Mouse (Mus musculus) MEL (cell line): Measurements from ENCODE around the gene Clint1. TPM values are rescaled to one million over a fixed set of nuclear protein-coding genes. Genes with fewer than 3 reads are reported as not detected.

Experiments used
- DNase-seq: peaks from one replicate; pipeline ENCODE4 v3.0.0; 2011; ENCODE audit warnings: low read depth, low spot score
- H3K27ac ChIP-seq: 2 replicates; pipeline ENCODE4 v1.5.1; 2012; ENCODE audit warnings: low read depth, mild to moderate bottlenecking, control low read depth, low read length, moderate library complexity; ENCODE audit not compliant: control insufficient read depth
- H3K27me3 ChIP-seq, 2 experiments: fragments of 150-350 bp in 1 of 2; sonication (generic) in 1 of 2; 2 replicates each; pipeline ENCODE4 v1.6.1; 2012; ENCODE audit warnings: low read length in 2 of 2, mild to moderate bottlenecking in 2 of 2, improper control_type of control experiment in 1 of 2, moderate library complexity in 1 of 2; ENCODE audit not compliant: insufficient read depth in 2 of 2, control insufficient read depth in 1 of 2
- H3K36me3 ChIP-seq, 2 experiments: 2 replicates each; pipeline ENCODE4 v1.6.1; 2012 to 2014; ENCODE audit warnings: low read length in 2 of 2, improper control_type of control experiment in 1 of 2, inconsistent platforms in 1 of 2, mild to moderate bottlenecking in 1 of 2; ENCODE audit not compliant: insufficient read depth in 2 of 2, control insufficient read depth in 1 of 2
- H3K4me1 ChIP-seq, 2 experiments: fragments of 150-350 bp in 1 of 2; sonication (generic) in 1 of 2; 2 replicates each; pipeline ENCODE4 v1.6.1; 2012; ENCODE audit warnings: low read length in 2 of 2, improper control_type of control experiment in 1 of 2, mild to moderate bottlenecking in 1 of 2; ENCODE audit not compliant: insufficient read depth in 2 of 2, control insufficient read depth in 1 of 2
- H3K4me3 ChIP-seq, 2 experiments: fragments of 150-350 bp in 1 of 2; sonication (generic) in 1 of 2; 2 replicates each; pipeline ENCODE4 v1.5.1; 2012; ENCODE audit warnings: low read depth in 2 of 2, low read length in 2 of 2, mild to moderate bottlenecking in 2 of 2, moderate library complexity in 2 of 2, control low read depth in 1 of 2, improper control_type of control experiment in 1 of 2; ENCODE audit not compliant: control insufficient read depth in 1 of 2, insufficient read depth in 1 of 2
- H3K79me2 ChIP-seq: 2 replicates; pipeline ENCODE4 v1.6.1; 2012; ENCODE audit warnings: mild to moderate bottlenecking, low read length, moderate library complexity; ENCODE audit not compliant: control insufficient read depth, poor library complexity, insufficient read depth
- H3K9ac ChIP-seq: 2 replicates; pipeline ENCODE4 v1.6.1; 2012; ENCODE audit warnings: low read depth, mild to moderate bottlenecking, control low read depth, low read length, moderate library complexity; ENCODE audit not compliant: control insufficient read depth, poor library complexity, severe bottlenecking
- H3K9me3 ChIP-seq: fragments of 150-350 bp; sonication (generic); replicated peaks from 2 replicates; pipeline ENCODE4 v1.6.1; 2012; ENCODE audit warnings: mild to moderate bottlenecking, low read length, improper control_type of control experiment, moderate library complexity; ENCODE audit not compliant: insufficient read depth
- BHLHE40 ChIP-seq: IDR thresholded peaks from 2 replicates; pipeline ENCODE4 v1.6.1; 2012; ENCODE audit warnings: low read depth, mild to moderate bottlenecking, inconsistent platforms, low read length, improper control_type of control experiment, borderline replicate concordance
- CHD2 ChIP-seq: IDR thresholded peaks from 2 replicates; pipeline ENCODE4 v1.6.1; 2011; ENCODE audit warnings: low read length, improper control_type of control experiment
- E2F4 ChIP-seq: IDR thresholded peaks from 2 replicates; pipeline ENCODE4 v1.6.1; 2011; ENCODE audit warnings: low read depth, low read length, improper control_type of control experiment, borderline replicate concordance
- ELF1 ChIP-seq: IDR thresholded peaks from 2 replicates; pipeline ENCODE4 v1.6.1; 2014; ENCODE audit warnings: low read depth, mild to moderate bottlenecking, inconsistent platforms, low read length, improper control_type of control experiment, moderate library complexity
- EP300 ChIP-seq, 2 experiments: IDR thresholded peaks; 2 replicates each; pipeline ENCODE4 v1.6.1; 2011; ENCODE audit warnings: improper control_type of control experiment in 2 of 2, low read length in 2 of 2, low read depth in 1 of 2, mild to moderate bottlenecking in 1 of 2
- GATA1 ChIP-seq: IDR thresholded peaks from 2 replicates; pipeline ENCODE4 v1.6.1; 2011; ENCODE audit warnings: low read depth, low read length, improper control_type of control experiment
- HCFC1 ChIP-seq: IDR thresholded peaks from 2 replicates; pipeline ENCODE4 v1.6.1; 2012; ENCODE audit warnings: low read depth, mild to moderate bottlenecking, inconsistent platforms, low read length, improper control_type of control experiment, moderate library complexity
- KAT2A ChIP-seq: conservative IDR thresholded peaks from 2 replicates; pipeline ENCODE4 v1.6.1; 2012; ENCODE audit warnings: low read depth, low read length, improper control_type of control experiment, inconsistent platforms
- MAX ChIP-seq: IDR thresholded peaks from 2 replicates; pipeline ENCODE4 v1.6.1; 2011; ENCODE audit warnings: low read length, improper control_type of control experiment
- MAZ ChIP-seq: IDR thresholded peaks from 2 replicates; pipeline ENCODE4 v1.6.1; 2012; ENCODE audit warnings: low read depth, mild to moderate bottlenecking, inconsistent platforms, low read length, improper control_type of control experiment
- MEF2A ChIP-seq: IDR thresholded peaks from 2 replicates; pipeline ENCODE4 v1.6.1; 2014; ENCODE audit warnings: low read depth, mild to moderate bottlenecking, inconsistent platforms, low read length, improper control_type of control experiment; ENCODE audit not compliant: poor library complexity, insufficient replicate concordance, severe bottlenecking; ENCODE audit errors: extremely low read depth
- MYB ChIP-seq: IDR thresholded peaks from 2 replicates; pipeline ENCODE4 v1.6.1; 2011; ENCODE audit warnings: mild to moderate bottlenecking, low read depth, low read length, improper control_type of control experiment
- MYC ChIP-seq: IDR thresholded peaks from 2 replicates; pipeline ENCODE4 v1.6.1; 2011; ENCODE audit warnings: low read depth, mild to moderate bottlenecking, low read length, improper control_type of control experiment, moderate library complexity
- NELFE ChIP-seq: IDR thresholded peaks from 2 replicates; pipeline ENCODE4 v1.6.1; 2011; ENCODE audit warnings: low read depth, low read length, improper control_type of control experiment
- POLR2A ChIP-seq, 2 experiments: IDR thresholded peaks; 2 replicates each; pipeline ENCODE4 v1.6.1; 2011 to 2012; ENCODE audit warnings: low read length in 2 of 2, mild to moderate bottlenecking in 2 of 2, control low read depth in 1 of 2, improper control_type of control experiment in 1 of 2, low read depth in 1 of 2, moderate library complexity in 1 of 2; ENCODE audit not compliant: control insufficient read depth in 1 of 2, insufficient read depth in 1 of 2, poor library complexity in 1 of 2
- POLR2AphosphoS2 ChIP-seq: IDR thresholded peaks from 2 replicates; pipeline ENCODE4 v1.6.1; 2011; ENCODE audit warnings: low read length, improper control_type of control experiment
- RCOR1 ChIP-seq: IDR thresholded peaks from 2 replicates; pipeline ENCODE4 v1.6.1; 2012; ENCODE audit warnings: low read depth, mild to moderate bottlenecking, inconsistent platforms, low read length, improper control_type of control experiment
- SIN3A ChIP-seq: IDR thresholded peaks from 2 replicates; pipeline ENCODE4 v1.6.1; 2012; ENCODE audit warnings: low read length, improper control_type of control experiment, inconsistent platforms
- SMC3 ChIP-seq: IDR thresholded peaks from 2 replicates; pipeline ENCODE4 v1.6.1; 2011; ENCODE audit warnings: low read depth, low read length, improper control_type of control experiment
- TAL1 ChIP-seq: IDR thresholded peaks from 2 replicates; pipeline ENCODE4 v1.6.1; 2012; ENCODE audit warnings: mild to moderate bottlenecking, inconsistent platforms, low read length, moderate library complexity, mixed read lengths
- TBP ChIP-seq: IDR thresholded peaks from 2 replicates; pipeline ENCODE4 v1.8.0; 2011; ENCODE audit warnings: low read depth, low read length, improper control_type of control experiment
- TCF12 ChIP-seq: IDR thresholded peaks from 2 replicates; pipeline ENCODE4 v1.6.1; 2014; ENCODE audit warnings: low read depth, mild to moderate bottlenecking, inconsistent platforms, low read length, improper control_type of control experiment, moderate library complexity
- UBTF ChIP-seq: IDR thresholded peaks from 2 replicates; pipeline ENCODE4 v1.6.1; 2012; ENCODE audit warnings: low read depth, mild to moderate bottlenecking, inconsistent platforms, low read length, improper control_type of control experiment, moderate library complexity, borderline replicate concordance; ENCODE audit not compliant: insufficient read depth
- USF2 ChIP-seq, 2 experiments: IDR thresholded peaks; 2 replicates each; pipeline ENCODE4 v1.6.1; 2011 to 2012; ENCODE audit warnings: improper control_type of control experiment in 2 of 2, low read length in 2 of 2, borderline replicate concordance in 1 of 2, inconsistent platforms in 1 of 2, low read depth in 1 of 2, mild to moderate bottlenecking in 1 of 2; ENCODE audit not compliant: insufficient read depth in 1 of 2
- ZC3H11A ChIP-seq: IDR thresholded peaks from 2 replicates; pipeline ENCODE4 v1.6.1; 2012; ENCODE audit warnings: low read depth, mild to moderate bottlenecking, inconsistent platforms, low read length, improper control_type of control experiment
- ZKSCAN1 ChIP-seq: IDR thresholded peaks from 2 replicates; pipeline ENCODE4 v1.6.1; 2012; ENCODE audit warnings: low read depth, mild to moderate bottlenecking, inconsistent platforms, low read length, improper control_type of control experiment, moderate library complexity
- ZMIZ1 ChIP-seq: IDR thresholded peaks from 2 replicates; pipeline ENCODE4 v1.6.1; 2012; ENCODE audit warnings: low read depth, mild to moderate bottlenecking, inconsistent platforms, low read length, improper control_type of control experiment, moderate library complexity
- ZNF384 ChIP-seq: IDR thresholded peaks from 2 replicates; pipeline ENCODE4 v1.6.1; 2012; ENCODE audit warnings: low read depth, mild to moderate bottlenecking, inconsistent platforms, low read length, improper control_type of control experiment
- polyA plus RNA-seq, 2 experiments: library from polyadenylated mRNA; stranded (reverse) in 1 of 2; unstranded in 1 of 2; fragments of >175 nt in 1 of 2; fragments of >200 nt in 1 of 2; gene quantifications; 2 replicates each; pipeline versions ENCODE4 v1.2.1 to v1.2.4; 2012; ENCODE audit warnings: low replicate concordance in 2 of 2, low read depth in 1 of 2; ENCODE audit not compliant: insufficient read length in 2 of 2, insufficient read depth in 1 of 2, missing spikeins in 1 of 2
- total RNA-seq: library from RNA; depleted of rRNA; stranded (reverse); fragments of 300-350 nt; gene quantifications from 2 replicates; pipeline ENCODE4 v1.2.3, GENCODE M21; 2012

The Clint1 gene
- total and polyA plus RNA-seq, 3 experiments = 58.5 to 184 (median 102) TPM

GRCm38 (mm10) chr11:45908894-45909293, 57.0 kb downstream of the Clint1 start:
- Histone ChIP-seq H3K27me3 (no peaks in the 10 kb centered on the region), H3K9ac (no peak overlapping the region), H3K79me2 (no peaks in the 10 kb centered on the region), H3K4me3 (no peak overlapping the region), H3K36me3 (peaks cover 0 to 40% of the 10 kb centered on the region in 2 experiments; a peak in 2 of 4 replicates), H3K4me1 (no peaks in the 10 kb centered on the region), H3K9me3 (no peaks in the 10 kb centered on the region), H3K27ac (no peak overlapping the region)
- TF ChIP-seq USF2 (IDR thresholded peaks at IDR 0.05; ENCODE audit: borderline replicate concordance in 1 of 2, insufficient read depth in 1 of 2, low read depth in 1 of 2, low read length in 2 of 2) (no peak), UBTF (no peak), GATA1 (no peak), ELF1 (no peak), ZKSCAN1 (no peak), MYB (no peak), ZC3H11A (no peak), RCOR1 (no peak), KAT2A (no peak), MYC (no peak), E2F4 (no peak), SMC3 (no peak), SIN3A (no peak), ZMIZ1 (no peak), POLR2AphosphoS2 (no peak)
- no peak for DNase-seq

DNA sequence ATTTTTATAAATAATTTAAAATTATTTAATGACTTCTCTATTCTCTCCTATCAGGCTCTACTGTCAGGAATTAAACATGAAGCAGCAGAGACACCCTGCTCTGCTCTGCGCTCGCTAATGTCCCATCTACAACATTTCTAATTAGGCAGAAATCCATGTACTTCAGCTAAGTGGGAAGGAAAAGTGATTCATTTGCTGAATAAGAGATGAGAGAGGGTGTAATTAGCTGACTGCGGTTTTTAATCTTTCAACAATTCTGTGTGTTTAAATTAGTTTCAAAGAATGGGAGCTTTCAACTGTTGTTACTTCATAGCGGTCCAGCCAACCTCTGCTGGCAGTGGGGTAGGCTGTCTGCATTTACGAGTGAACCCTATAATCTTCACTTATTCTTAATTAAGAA, 58.9 kb downstream of the Clint1 start:
- peaks cover 0 to 36% of the 10 kb centered on the region in 2 experiments; a peak in 2 of 4 replicates for H3K36me3 ChIP-seq

More for the DNA sequence above, 58.9 kb downstream of the Clint1 start:
- Histone ChIP-seq H3K79me2 (no peaks in the 10 kb centered on the region), H3K27me3 (no peaks in the 10 kb centered on the region), H3K9me3 (no peaks in the 10 kb centered on the region), H3K4me3 (no peak overlapping the region), H3K27ac (no peak overlapping the region), H3K9ac (no peak overlapping the region), H3K4me1 (no peaks in the 10 kb centered on the region)
- no peak for DNase-seq
- TF ChIP-seq BHLHE40 = no peak
- no peak for TF ChIP-seq ZKSCAN1
- TF ChIP-seq TAL1 = no peak
- no peak for TF ChIP-seq EP300 (IDR thresholded peaks at IDR 0.05; ENCODE audit: low read depth in 1 of 2, low read length in 2 of 2)
- TF ChIP-seq KAT2A = no peak
- TF ChIP-seq CHD2 = no peak
- TF ChIP-seq E2F4 = no peak
- TF ChIP-seq TBP = no peak
- no peak for TF ChIP-seq TCF12
- no peak for TF ChIP-seq SMC3
- TF ChIP-seq MAZ = no peak
- TF ChIP-seq MAX = no peak
- TF ChIP-seq HCFC1 = no peak
- TF ChIP-seq MEF2A = no peak
- TF ChIP-seq GATA1 = no peak
- no peak for TF ChIP-seq POLR2A (IDR thresholded peaks at IDR 0.05; ENCODE audit: control insufficient read depth in 1 of 2, insufficient read depth in 1 of 2, low read depth in 1 of 2, low read length in 2 of 2, poor library complexity in 1 of 2)
- TF ChIP-seq NELFE = no peak
- no peak for TF ChIP-seq ZNF384
- TF ChIP-seq MYC = no peak
